Mouse (Mus musculus) midbrain, embryonic 10.5 days (tissue): Measurements from ENCODE around the gene Polr1a. TPM values are rescaled to one million over a fixed set of nuclear protein-coding genes. Genes with fewer than 3 reads are reported as not detected.

Experiments used
- DNase-seq: peaks from one replicate; pipeline ENCODE4 v3.0.0-alpha.2; 2017; ENCODE audit warnings: low spot score
- H3K27ac ChIP-seq: fragments of 300-500 bp; sonication (generic); replicated peaks from 2 replicates; pipeline ENCODE4 v1.5.1; 2016; ENCODE audit warnings: mild to moderate bottlenecking
- H3K27me3 ChIP-seq: fragments of 300-500 bp; sonication (generic); 2 replicates; pipeline ENCODE4 v1.6.1; 2016; ENCODE audit warnings: low read depth, mild to moderate bottlenecking; ENCODE audit not compliant: poor library complexity, severe bottlenecking
- H3K36me3 ChIP-seq: fragments of 300-500 bp; sonication (generic); 2 replicates; pipeline ENCODE4 v1.6.1; 2016; ENCODE audit warnings: mild to moderate bottlenecking, moderate library complexity
- H3K4me1 ChIP-seq: fragments of 300-500 bp; sonication (generic); 2 replicates; pipeline ENCODE4 v1.6.1; 2016
- H3K4me3 ChIP-seq: fragments of 300-500 bp; sonication (generic); 2 replicates; pipeline ENCODE4 v1.5.1; 2016; ENCODE audit warnings: mild to moderate bottlenecking, moderate library complexity
- H3K9me3 ChIP-seq: fragments of 300-500 bp; sonication (generic); replicated peaks from 2 replicates; pipeline ENCODE4 v1.6.1; 2016; ENCODE audit warnings: mild to moderate bottlenecking
- WGBS: fragments of 180-500 bp; shearing (Covaris S2); methylation state at CpG from one replicate; pipeline ENCODE4 v1.1.7; 2016; 5-methylcytosine and 5-hydroxymethylcytosine counted together
- polyA plus RNA-seq: library from polyadenylated mRNA; unstranded; fragments of >200 nt; fragmentation: Nextera tagmentation; extraction: Ambion mirVana; gene quantifications from 2 replicates; pipeline ENCODE4 v1.2.1, GENCODE M21; 2016

The Polr1a gene
- polyA plus RNA-seq, 1 experiment from 2014 or later = 43.0 TPM

DNA sequence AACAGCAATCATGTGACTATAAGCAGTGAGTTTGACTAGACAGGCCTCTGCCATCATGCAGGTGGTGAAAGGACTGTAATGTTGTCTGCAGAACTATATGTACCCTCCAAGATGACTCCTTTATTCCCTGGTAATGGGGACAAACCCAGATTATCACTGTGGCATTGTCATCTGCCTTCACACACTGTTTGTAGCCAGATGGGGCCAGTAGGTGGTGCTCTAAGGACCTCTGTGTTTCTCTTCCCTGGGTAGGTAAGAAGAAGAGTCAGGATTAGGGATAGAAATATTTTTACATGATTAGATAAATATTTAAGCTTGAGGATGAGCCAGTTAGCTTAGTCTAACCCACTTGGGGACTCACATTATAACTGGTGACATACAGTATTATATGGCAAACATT, 19.1 kb downstream of the Polr1a start:
- H3K27me3 ChIP-seq = no peaks in the 10 kb centered on the region
- no peak overlapping the region for H3K27ac ChIP-seq
- no peak overlapping the region for H3K4me3 ChIP-seq
- H3K36me3 ChIP-seq = peaks cover 97% of the 10 kb centered on the region
- DNase-seq = peak; percentile 32
- no peaks in the 10 kb centered on the region for H3K4me1 ChIP-seq
- no peaks in the 10 kb centered on the region for H3K9me3 ChIP-seq

DNA sequence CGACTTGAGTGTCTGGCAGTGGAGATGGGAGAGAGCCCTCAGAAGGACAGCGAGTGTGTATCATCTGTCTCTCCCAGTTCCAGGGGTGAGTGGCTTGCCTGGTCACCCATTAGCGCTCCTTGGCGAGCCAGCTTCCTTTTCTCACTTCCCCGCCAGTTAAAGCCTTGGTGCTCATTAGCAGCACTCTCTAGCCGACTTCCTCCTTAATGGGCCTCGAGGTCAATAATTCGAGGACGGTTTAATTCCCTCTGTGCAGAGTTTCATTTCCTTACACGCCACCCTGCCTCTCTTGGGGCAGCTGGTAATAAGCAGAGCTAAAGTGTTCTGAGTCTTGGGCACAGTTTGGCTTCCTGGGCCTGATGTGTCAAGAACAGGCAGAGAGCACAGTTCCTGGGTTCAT, 21.2 kb downstream of the Polr1a start:
- 92% methylated on average over 10 of the region's 10 CpGs for WGBS
- H3K9me3 ChIP-seq = no peaks in the 10 kb centered on the region
- H3K4me1 ChIP-seq = no peaks in the 10 kb centered on the region
- peaks cover 96% of the 10 kb centered on the region for H3K36me3 ChIP-seq
- no peak overlapping the region for H3K4me3 ChIP-seq
- H3K27ac ChIP-seq = no peak overlapping the region
- H3K27me3 ChIP-seq = no peaks in the 10 kb centered on the region
- no peak for DNase-seq

DNA sequence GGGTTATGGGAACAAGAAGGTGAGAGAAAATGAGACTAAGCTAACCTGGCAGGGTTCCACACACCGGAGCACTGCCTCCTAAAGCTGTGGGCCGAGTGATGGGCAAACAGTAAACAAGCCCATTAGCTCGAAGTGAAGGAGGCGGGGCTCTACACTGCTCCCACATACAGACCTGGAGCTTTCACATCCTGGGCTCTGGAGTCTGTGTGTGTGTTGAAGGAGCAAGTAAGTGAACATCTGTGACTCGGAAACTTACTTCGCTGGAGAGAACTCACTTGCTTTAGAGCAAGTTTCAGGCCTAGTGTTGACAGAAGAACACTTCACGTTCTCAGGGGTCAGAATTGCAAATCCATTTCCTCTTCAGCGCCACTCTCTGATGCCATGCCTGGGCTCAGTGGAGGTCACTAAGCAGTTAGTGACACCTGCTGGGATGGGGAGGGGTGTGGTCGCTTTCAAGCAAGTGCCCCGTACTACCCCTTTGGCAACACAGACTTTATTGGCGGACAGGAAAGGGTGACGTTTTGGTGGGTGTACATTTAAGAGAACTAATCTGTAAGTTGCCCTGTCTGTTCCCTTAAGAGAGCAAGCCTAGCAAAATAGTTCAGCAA, 22.1 kb downstream of the Polr1a start:
- no peak overlapping the region for H3K27ac ChIP-seq
- 90% methylated on average over 12 of the region's 12 CpGs for WGBS
- H3K9me3 ChIP-seq = no peaks in the 10 kb centered on the region
- no peak overlapping the region for H3K4me3 ChIP-seq
- H3K4me1 ChIP-seq = no peaks in the 10 kb centered on the region
- peaks cover 96% of the 10 kb centered on the region for H3K36me3 ChIP-seq
- H3K27me3 ChIP-seq = no peaks in the 10 kb centered on the region
- DNase-seq = no peak

DNA sequence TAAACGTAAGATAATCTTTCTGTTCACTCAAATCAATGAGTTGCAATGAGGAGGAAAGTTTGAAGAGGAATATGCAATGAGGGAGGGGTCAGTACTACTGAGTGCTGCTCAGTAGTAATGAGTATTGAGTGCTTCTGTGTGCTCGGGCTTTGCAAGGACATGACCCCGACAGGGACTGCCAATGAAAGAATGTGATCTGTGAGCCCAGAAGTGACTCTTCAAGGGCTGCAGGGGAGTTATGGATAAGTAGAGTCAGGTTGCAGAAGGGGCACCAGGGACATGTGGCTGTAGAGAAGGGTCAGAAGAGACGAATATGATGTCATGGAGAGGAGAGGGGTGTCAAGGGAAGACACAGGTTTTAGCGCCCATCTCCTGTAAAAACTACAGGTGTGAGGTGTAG, 23.5 kb downstream of the Polr1a start:
- whole genome bisulfite sequencing = 87% methylated on average over 5 of the region's 5 CpGs
- H3K4me1 ChIP-seq = no peaks in the 10 kb centered on the region
- peaks cover 96% of the 10 kb centered on the region for H3K36me3 ChIP-seq

DNA sequence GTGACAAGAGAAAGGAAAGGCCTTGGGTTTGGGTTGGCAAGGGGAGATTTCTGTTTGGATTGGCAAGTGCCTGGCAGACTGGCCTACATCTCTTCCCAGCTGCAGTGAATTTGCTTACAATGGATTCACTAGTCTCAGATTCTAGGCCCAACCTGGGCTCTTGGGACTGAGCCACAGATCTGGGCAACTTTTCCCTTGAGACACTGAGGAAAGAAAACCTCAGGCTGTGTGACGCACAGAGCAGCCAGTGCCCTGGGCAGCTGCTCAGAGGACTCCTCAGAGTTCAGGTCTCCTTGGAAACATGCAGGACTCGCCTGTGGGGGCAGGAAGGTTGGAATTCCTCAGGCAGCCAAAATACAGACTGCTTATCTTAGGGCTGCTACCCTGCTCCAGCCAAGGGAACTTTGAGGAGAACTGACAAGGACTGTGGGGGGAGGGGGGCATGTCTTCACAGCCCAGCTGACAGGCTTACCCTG, 25.3 kb downstream of the Polr1a start:
- Histone ChIP-seq H3K27ac (no peak overlapping the region), H3K27me3 (no peaks in the 10 kb centered on the region), H3K9me3 (no peaks in the 10 kb centered on the region), H3K36me3 (peaks cover 97% of the 10 kb centered on the region), H3K4me1 (no peaks in the 10 kb centered on the region), H3K4me3 (no peak overlapping the region)
- 70% methylated on average over 2 of the region's 2 CpGs for WGBS
- no peak for DNase-seq

More for the DNA sequence above, 23.5 kb downstream of the Polr1a start:
- Histone ChIP-seq H3K4me3 (no peak overlapping the region), H3K27me3 (no peaks in the 10 kb centered on the region), H3K27ac (no peak overlapping the region), H3K9me3 (no peaks in the 10 kb centered on the region)
- DNase-seq = no peak

DNA sequence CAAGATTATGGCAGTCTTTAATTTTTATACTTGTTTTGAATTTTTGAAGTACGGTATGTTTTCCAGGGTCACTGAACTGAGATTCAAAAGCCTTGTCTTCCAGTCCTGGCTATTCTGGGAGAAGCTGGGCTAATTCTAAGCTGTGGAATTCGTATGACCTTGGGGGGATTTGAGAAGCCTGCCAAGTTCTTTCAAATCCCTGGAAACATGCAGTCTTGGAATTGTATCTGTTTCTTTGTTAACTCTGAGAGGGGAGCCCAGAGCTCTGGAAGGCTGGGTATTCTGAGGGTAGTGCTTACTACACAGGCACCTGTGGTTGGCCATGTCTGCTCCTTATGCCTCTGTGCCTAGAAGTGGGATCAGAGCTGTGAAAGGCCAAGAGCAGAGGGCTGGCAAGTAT, 26.9 kb downstream of the Polr1a start:
- Histone ChIP-seq H3K4me1 (no peaks in the 10 kb centered on the region), H3K9me3 (no peaks in the 10 kb centered on the region), H3K36me3 (peaks cover 92% of the 10 kb centered on the region), H3K4me3 (no peak overlapping the region), H3K27ac (no peak overlapping the region), H3K27me3 (no peaks in the 10 kb centered on the region)
- WGBS = 90% methylated on average over 2 of the region's 2 CpGs
- DNase-seq = no peak

DNA sequence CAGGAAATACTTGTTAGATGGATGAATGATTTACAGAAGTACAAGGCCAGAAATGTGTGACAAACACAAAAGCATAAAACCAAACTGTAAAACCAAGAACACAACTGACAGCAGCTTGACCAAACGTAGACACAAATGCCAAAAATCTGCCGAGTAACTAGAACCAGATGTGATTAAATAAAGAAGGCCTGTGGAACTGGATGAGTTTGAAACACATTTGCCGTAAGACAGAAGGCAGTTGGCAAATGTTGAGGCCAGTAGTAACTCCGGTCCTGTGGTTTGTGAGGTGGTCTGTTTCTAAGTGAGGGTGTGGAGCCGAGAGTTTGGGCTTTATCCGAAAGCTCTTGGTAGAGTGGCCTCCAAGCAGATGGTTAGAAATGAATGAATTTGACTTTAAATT, 32.1 kb downstream of the Polr1a start:
- Histone ChIP-seq H3K27ac (no peak overlapping the region), H3K9me3 (no peaks in the 10 kb centered on the region), H3K27me3 (no peaks in the 10 kb centered on the region), H3K36me3 (peaks cover 79% of the 10 kb centered on the region), H3K4me1 (no peaks in the 10 kb centered on the region), H3K4me3 (no peak overlapping the region)
- WGBS = 87% methylated on average over 6 of the region's 6 CpGs
- no peak for DNase-seq

DNA sequence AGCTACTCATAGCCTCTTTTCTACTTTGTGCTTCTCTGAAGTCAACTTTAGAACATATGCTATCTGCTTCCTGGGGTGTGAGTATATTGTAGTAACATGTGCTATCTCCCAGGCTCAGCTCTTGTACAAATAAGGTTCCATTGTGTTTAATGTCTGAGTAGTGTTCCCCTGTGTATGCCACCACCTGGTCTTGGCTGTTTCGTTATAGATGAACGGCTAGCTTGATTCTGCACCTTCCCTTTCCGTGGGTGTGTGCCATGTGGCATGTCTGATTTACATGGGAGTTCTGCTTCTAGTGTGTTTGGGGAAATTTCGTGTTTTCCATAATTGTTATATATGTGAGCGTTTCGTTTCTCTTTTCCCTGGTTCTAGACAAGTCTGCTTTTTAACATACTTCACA, 36.2 kb downstream of the Polr1a start:
- no peak for DNase-seq
- Histone ChIP-seq H3K27ac (no peak overlapping the region), H3K4me3 (no peak overlapping the region), H3K9me3 (no peaks in the 10 kb centered on the region), H3K36me3 (peaks cover 70% of the 10 kb centered on the region), H3K27me3 (no peaks in the 10 kb centered on the region), H3K4me1 (no peaks in the 10 kb centered on the region)
- 95% methylated on average over 6 of the region's 6 CpGs for WGBS

DNA sequence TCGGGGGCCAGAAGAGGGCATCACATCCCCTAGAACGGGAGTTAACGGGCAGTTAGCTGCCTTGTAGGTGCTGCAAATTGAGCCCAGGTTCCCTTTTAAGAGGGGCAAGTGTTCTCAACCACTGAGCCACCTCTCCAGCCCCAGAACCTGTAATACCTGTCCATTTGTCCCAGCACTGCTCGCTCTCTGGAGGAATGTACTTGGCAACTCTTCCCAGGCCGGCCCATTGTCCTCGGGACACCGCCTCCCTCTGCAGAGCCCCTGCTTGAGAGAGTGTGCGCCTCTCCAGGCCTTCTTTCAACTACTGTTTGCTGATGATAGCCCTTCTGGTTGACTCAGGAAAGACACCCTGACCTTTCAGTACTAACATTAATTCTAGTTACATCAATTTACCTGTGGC, 37.3 kb downstream of the Polr1a start:
- Histone ChIP-seq H3K27ac (no peak overlapping the region), H3K27me3 (no peaks in the 10 kb centered on the region), H3K4me3 (no peak overlapping the region), H3K36me3 (peaks cover 70% of the 10 kb centered on the region), H3K9me3 (no peaks in the 10 kb centered on the region), H3K4me1 (no peaks in the 10 kb centered on the region)
- DNase-seq = no peak
- WGBS = 94% methylated on average over 8 of the region's 8 CpGs

DNA sequence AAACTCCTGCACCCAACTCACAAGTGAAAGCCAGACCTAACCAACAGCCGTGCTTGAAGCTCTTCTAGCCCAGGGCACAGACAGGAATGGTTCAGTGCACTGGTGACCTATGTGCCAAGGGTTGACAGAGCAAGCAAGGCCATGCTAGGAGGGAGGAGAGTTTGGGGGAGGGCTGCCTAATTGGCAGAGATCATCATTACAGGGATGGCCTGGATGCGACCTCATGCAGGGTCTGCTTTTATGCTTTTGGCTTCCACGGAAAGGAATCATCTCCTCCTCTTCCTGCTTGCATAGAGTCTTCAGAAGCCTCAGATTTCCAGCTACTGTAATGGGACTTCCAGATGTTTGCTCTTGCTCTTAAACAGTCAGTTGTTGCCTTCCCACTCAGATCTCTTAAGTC, 40.9 kb downstream of the Polr1a start:
- Histone ChIP-seq H3K9me3 (no peaks in the 10 kb centered on the region), H3K36me3 (peaks cover 81% of the 10 kb centered on the region), H3K27ac (no peak overlapping the region), H3K27me3 (no peaks in the 10 kb centered on the region), H3K4me1 (no peaks in the 10 kb centered on the region), H3K4me3 (no peak overlapping the region)
- WGBS = 84% methylated on average over 3 of the region's 3 CpGs
- no peak for DNase-seq

DNA sequence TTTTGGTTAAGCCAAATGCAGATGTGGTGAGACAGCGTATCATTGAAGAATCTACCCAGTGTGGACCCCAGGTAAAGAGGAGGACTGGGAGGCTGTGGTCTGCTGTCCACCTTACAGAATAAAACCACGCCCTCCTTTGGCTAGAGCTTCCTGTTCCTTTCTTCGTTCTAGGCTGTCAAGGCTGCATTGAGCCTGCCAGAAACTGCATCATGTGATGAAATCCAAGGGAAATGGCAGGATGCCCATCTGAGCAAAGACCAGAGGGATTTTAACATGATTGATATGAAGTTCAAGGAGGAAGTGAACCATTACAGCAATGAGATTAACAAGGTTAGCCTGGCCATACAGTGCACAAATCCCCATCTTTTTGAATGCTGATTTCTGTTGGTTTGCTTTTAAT, 41.7 kb downstream of the Polr1a start:
- Histone ChIP-seq H3K27ac (no peak overlapping the region), H3K4me3 (no peak overlapping the region), H3K36me3 (peaks cover 81% of the 10 kb centered on the region), H3K4me1 (no peaks in the 10 kb centered on the region), H3K9me3 (no peaks in the 10 kb centered on the region), H3K27me3 (no peaks in the 10 kb centered on the region)
- WGBS = 85% methylated on average over 3 of the region's 3 CpGs
- no peak for DNase-seq

DNA sequence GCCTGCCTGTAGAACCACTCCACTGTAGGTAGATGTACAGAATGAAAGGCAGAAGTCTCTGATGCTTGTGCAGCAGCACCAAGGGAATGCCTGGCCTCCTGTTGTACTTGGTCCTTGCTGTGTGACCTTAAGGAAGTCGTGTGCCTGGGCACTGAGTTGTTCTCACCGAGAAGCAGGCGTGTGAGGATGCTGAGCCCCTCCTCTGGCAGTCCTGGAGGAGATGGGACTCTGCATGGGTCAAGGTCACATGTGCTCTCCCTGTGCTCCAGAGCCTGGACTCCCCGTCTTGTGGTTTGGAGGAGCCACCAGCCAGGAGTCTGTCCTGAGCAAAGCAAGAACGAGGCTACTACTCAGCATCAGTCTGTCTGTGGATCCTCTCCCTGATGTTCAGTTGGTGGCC, 42.3 kb downstream of the Polr1a start:
- DNase-seq = no peak
- no peaks in the 10 kb centered on the region for H3K4me1 ChIP-seq
- no peak overlapping the region for H3K27ac ChIP-seq
- WGBS = 94% methylated on average over 5 of the region's 5 CpGs
- no peak overlapping the region for H3K4me3 ChIP-seq
- H3K36me3 ChIP-seq = peaks cover 76% of the 10 kb centered on the region
- H3K27me3 ChIP-seq = no peaks in the 10 kb centered on the region
- no peaks in the 10 kb centered on the region for H3K9me3 ChIP-seq

DNA sequence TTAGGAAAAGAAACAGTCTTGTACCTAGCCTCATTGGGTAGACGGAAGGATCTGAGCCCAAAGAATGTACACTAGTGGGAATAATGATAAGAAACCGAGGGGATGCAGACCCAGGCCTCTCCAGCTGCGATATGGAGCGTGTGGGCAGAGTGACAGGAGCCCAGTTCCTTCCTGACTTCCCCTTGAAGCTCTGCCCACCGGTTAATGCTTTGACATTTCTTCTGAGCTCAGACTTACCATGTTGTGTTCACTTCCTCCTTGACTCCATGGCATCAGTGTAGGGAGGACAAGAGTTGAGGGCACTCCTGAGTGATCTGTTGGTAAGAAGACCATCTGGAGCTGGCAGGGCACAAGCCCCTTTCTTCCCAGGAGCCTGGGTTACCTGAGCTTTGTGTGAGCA, 53.3 kb downstream of the Polr1a start:
- H3K4me3 ChIP-seq = no peak overlapping the region
- WGBS = 90% methylated on average over 5 of the region's 5 CpGs
- no peak overlapping the region for H3K27ac ChIP-seq
- H3K9me3 ChIP-seq = no peaks in the 10 kb centered on the region
- H3K36me3 ChIP-seq = peaks cover 53% of the 10 kb centered on the region
- DNase-seq = no peak
- H3K27me3 ChIP-seq = no peaks in the 10 kb centered on the region
- H3K4me1 ChIP-seq = no peaks in the 10 kb centered on the region

DNA sequence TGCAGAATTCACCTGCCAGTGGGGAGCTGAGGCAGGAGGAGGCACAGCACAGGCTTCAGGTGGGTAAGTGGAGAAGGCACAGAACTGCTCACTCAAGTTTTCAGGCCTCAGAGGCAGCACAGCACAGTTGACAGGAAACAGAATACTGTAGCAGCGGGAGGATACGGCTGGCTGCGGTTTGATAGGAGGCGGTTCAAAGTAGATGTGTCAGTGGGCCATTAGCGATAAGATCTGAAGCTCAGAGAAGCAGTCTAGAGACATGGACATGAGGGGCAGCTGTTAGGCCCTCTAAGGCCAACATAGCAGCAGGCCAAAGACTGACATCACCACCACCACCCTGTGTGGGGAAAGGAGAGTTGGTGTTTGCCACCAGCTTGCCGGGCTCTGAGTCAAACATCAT, 53.9 kb downstream of the Polr1a start:
- WGBS = 93% methylated on average over 6 of the region's 6 CpGs
- Histone ChIP-seq H3K9me3 (no peaks in the 10 kb centered on the region), H3K4me3 (no peak overlapping the region), H3K27me3 (no peaks in the 10 kb centered on the region), H3K27ac (no peak overlapping the region), H3K36me3 (peaks cover 59% of the 10 kb centered on the region), H3K4me1 (no peaks in the 10 kb centered on the region)
- no peak for DNase-seq
